Mouse (Mus musculus) E14TG2a.4 (cell line): ENCODE measurements around the gene Ppp2r5a.
A peak's percentile ranks its signal among the peaks of the same experiment; 100 is the strongest.

Experiments
- H3K27me3 ChIP-seq: 2 replicates; pipeline ENCODE4 v1.6.1; 2014; ENCODE audit warnings: low read length, control low read depth; ENCODE audit not compliant: insufficient read depth
- H3K36me3 ChIP-seq: 2 replicates; pipeline ENCODE4 v1.6.1; 2014; ENCODE audit warnings: low read length, control low read depth; ENCODE audit not compliant: insufficient read depth
- H3K4me1 ChIP-seq: replicated peaks from 2 replicates; pipeline ENCODE4 v1.6.1; 2014; ENCODE audit warnings: low read depth, low read length, control low read depth
- H3K4me3 ChIP-seq: replicated peaks from 2 replicates; pipeline ENCODE4 v1.5.1; 2014; ENCODE audit warnings: mild to moderate bottlenecking, low read length
- H3K9me3 ChIP-seq: 2 replicates; pipeline ENCODE4 v1.6.1; 2014; ENCODE audit warnings: low read length, control low read depth
- CTCF ChIP-seq: conservative IDR thresholded peaks from 2 replicates; pipeline ENCODE4 v1.5.1; 2014; ENCODE audit warnings: low read length
- NANOG ChIP-seq: IDR thresholded peaks from 2 replicates; pipeline ENCODE4 v1.6.1; 2014; ENCODE audit warnings: borderline replicate concordance, low read length, mixed read lengths
- POU5F1 ChIP-seq: IDR thresholded peaks from 2 replicates; pipeline ENCODE4 v1.6.1; 2014; ENCODE audit warnings: low read length, borderline replicate concordance

The Ppp2r5a gene

DNA sequence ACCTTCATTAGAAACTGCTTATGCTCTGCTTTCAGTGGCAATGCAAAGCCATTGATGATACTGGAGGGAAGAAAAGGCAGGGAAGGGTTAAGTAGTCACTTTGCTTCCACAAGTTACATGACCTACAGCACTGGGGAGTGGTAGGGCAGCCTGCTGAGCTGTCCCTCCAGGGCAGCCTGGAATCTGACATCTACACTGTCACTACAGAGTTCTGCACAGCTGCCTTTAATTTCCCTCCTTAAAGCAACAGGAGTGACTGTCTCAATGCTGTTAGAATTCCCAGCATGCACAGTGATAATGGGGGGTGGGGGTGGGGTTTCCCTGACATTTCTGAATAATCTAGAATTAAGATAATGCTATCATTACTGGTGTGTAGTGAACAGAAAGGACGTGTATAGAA lies 46.1 kb downstream of the Ppp2r5a start:
- Histone ChIP-seq H3K4me1 (peaks cover 11% of the 10 kb centered on the region), H3K36me3 (peaks cover 91% of the 10 kb centered on the region), H3K27me3 (no peaks in the 10 kb centered on the region), H3K9me3 (no peaks in the 10 kb centered on the region), H3K4me3 (no peak overlapping the region)
- TF ChIP-seq NANOG (no peak), POU5F1 (no peak), CTCF (no peak)

DNA sequence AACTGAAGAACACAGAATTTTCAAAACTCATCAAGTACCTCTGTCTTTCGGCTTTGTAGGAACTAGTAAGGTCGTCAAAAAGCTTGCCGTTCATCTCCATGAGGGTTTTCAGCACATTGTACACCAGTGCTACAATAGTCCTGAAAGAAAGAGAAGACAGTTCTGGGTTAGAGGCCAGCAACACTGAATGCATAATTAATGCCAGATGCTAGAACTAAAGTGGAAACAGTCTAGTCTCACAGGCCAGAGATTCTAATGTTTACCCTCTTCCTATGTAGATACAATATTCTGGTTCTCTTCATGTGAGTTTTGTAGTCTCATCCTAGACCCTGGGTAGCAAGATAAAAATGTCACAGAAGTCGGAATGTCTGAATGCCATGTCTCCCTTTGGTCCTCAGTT lies 49.2 kb downstream of the Ppp2r5a start:
- TF ChIP-seq NANOG (no peak), POU5F1 (no peak), CTCF (no peak)
- no peaks in the 10 kb centered on the region for H3K27me3 ChIP-seq
- no peak overlapping the region for H3K4me3 ChIP-seq
- peaks cover 22% of the 10 kb centered on the region for H3K4me1 ChIP-seq
- H3K9me3 ChIP-seq, result no peaks in the 10 kb centered on the region
- peaks cover 88% of the 10 kb centered on the region for H3K36me3 ChIP-seq

DNA sequence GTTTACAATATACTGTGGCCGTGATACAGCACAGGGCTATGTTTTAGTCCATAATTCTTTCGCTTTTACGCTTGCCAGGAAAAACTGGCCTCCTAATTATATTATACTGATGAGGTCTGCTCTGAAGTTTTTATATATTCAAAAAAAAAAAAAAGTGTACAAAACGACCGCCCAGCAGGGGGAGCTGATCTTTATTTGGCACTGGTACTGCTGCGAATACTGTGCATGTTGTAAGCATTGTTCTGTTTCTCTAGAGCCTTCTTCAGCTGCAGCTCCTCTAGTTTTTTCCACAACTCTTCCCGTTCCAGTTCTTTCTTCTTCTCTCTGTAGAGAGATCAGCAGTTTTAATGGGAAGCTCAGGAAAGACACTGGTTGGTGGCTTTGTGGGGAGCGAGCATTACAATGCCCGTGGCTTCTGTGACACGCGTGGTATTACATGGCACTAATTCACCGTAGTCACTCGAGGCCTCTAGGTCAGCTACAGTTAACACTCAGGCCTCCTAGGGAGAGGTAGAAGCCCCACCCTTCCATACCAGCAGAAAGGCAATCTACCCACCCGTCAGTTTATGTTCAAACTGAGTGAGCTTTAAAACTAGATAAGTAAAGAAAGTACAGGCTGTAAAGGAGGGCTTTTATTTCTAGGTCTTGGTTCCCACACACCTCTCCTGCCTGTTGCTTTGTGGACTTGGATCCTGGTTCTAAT lies 50.1 kb downstream of the Ppp2r5a start:
- no peaks in the 10 kb centered on the region for H3K27me3 ChIP-seq
- H3K4me3 ChIP-seq, result no peak overlapping the region
- H3K9me3 ChIP-seq, result no peaks in the 10 kb centered on the region
- peaks cover 22% of the 10 kb centered on the region for H3K4me1 ChIP-seq
- TF ChIP-seq CTCF (peak; percentile 20; the same call in 1 of the 2 replicates), NANOG (no peak)
- H3K36me3 ChIP-seq, result peaks cover 86% of the 10 kb centered on the region

DNA sequence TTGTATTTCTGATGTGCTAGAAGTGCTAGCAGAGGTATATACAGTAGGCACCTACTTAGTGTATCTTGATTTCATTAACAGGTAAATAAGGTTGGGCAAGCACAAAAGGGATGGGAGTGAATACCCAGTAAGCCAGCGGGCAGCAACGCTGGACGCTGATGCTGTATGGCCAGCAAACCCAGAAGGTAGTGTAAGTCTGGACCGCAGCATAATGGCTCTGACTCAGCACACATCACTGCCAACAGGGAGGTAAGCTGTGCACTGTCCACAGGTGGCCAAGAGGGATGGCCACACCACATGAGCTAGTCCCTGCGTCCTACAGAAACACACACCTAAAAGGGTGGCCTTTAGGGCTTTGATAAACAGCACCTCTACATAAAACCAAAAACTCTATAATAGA lies 52.7 kb downstream of the Ppp2r5a start:
- Histone ChIP-seq H3K36me3 (peaks cover 68% of the 10 kb centered on the region), H3K4me3 (no peak overlapping the region), H3K27me3 (no peaks in the 10 kb centered on the region), H3K9me3 (no peaks in the 10 kb centered on the region), H3K4me1 (peaks cover 30% of the 10 kb centered on the region)
- TF ChIP-seq NANOG, result no peak
- TF ChIP-seq POU5F1, result no peak
- TF ChIP-seq CTCF, result no peak

DNA sequence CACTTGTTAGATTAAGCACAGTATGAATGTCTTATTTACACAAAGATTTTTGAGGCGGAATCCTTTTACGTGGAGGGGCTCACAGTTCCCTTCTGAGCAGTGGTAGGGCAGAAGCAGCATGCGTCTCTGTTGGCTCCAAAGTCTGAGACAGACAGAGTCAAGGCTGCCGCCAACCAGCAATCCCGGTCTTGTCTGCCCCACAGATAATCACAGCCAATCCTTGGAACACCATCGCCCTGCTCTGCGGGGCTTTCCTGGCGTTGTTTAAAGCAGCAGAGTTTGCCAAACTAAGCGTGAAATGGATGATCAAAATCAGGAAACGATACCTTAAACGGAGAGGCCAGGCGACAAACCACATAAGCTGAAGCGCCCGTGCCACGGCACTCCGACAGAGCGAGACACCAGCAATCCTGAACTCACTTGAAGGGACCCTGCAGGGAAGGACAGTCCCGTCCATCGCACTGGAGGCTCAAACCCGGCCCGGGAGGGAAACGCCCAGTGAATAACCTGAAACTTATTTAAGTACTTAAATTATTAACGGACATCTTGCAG lies 53.5 kb downstream of the Ppp2r5a start:
- Histone ChIP-seq H3K4me3 (0 out of 2 replicates have a peak overlapping the region, but pooled peaks have one; percentile 17), H3K27me3 (no peaks in the 10 kb centered on the region), H3K36me3 (peaks cover 60% of the 10 kb centered on the region), H3K4me1 (peaks cover 30% of the 10 kb centered on the region), H3K9me3 (no peaks in the 10 kb centered on the region)
- TF ChIP-seq POU5F1 (no peak), NANOG (no peak), CTCF (no peak)

DNA sequence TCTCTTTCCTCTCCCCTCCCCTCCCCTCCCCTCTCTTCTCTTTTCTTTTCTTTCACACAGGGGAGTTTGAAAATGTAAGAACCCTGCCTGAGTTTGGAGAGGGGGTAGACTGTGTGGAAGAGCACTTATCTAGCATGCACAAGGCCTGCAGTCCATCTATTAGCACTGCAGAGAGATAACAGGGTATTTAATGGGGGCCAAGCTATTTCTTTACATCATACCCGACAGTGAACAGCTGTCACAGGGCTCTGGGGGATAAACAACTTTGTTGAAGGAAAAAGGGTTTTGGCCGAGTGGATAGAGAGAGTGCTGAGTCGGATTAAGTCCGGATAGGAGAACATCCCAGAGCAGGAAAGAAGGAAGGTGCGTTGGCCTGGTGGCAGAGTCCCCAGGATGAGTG lies 54.1 kb downstream of the Ppp2r5a start:
- Histone ChIP-seq H3K27me3 (no peaks in the 10 kb centered on the region), H3K36me3 (peaks cover 56% of the 10 kb centered on the region), H3K9me3 (no peaks in the 10 kb centered on the region), H3K4me1 (peaks cover 30% of the 10 kb centered on the region), H3K4me3 (no peak overlapping the region)
- no peak for TF ChIP-seq POU5F1
- TF ChIP-seq CTCF, result no peak
- no peak for TF ChIP-seq NANOG

DNA sequence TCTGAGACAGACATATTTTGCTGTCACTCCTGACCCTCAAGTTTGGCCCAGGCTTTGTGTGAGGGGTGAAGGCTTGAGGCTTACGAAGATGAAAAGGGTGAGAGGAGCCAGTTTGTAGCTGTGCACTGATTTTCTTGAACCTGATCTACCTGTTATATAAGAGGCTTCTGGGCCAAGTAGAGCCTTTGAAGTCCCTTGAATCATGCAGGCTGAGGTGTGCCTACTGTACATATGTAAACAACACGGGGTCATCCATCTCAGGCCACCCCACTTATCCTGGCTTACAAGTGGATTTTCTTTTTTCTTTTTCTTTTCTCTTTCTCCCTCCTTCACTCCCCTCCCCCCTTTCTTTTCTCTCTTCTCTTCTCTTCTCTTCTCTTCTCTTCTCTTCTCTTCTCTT lies 54.5 kb downstream of the Ppp2r5a start:
- Histone ChIP-seq H3K27me3 (no peaks in the 10 kb centered on the region), H3K4me3 (no peak overlapping the region), H3K9me3 (peaks cover under 1% of the 10 kb centered on the region; the same call in 1 of the 2 replicates), H3K36me3 (peaks cover 56% of the 10 kb centered on the region), H3K4me1 (peaks cover 30% of the 10 kb centered on the region)
- no peak for TF ChIP-seq NANOG
- TF ChIP-seq CTCF, result no peak
- TF ChIP-seq POU5F1, result no peak

DNA sequence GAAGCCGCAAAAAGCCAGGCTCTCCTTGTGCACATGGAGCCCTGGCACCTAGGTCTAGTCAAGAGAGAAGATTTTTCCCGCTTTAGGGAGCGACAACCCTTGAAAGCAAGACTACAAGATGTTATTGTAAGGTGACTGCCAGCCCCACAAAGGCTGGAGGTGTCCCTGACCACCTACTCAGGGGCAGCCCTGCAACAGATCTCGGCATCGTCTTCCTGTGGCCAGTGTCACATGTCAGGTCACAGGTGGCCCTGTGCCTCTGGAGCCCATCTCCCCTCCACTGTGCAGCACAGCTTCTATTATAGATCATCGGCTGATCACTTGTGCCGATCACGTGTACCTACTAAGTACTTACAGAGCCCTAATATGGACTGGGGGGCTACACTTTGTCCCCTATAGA lies 55.5 kb downstream of the Ppp2r5a start:
- TF ChIP-seq NANOG, result no peak
- TF ChIP-seq CTCF, result no peak
- TF ChIP-seq POU5F1, result no peak
- Histone ChIP-seq H3K4me1 (peaks cover 23% of the 10 kb centered on the region), H3K4me3 (no peak overlapping the region), H3K9me3 (peaks cover 6% of the 10 kb centered on the region; the same call in 1 of the 2 replicates), H3K36me3 (peaks cover 57% of the 10 kb centered on the region), H3K27me3 (no peaks in the 10 kb centered on the region)
